Mouse (Mus musculus) cortical plate, adult 2 months (tissue): Measurements from ENCODE around the gene Itk.

Experiments
- CTCF ChIP-seq: fragments of 200-500 bp; IDR thresholded peaks from 2 replicates; pipeline ENCODE4 v1.5.1; 2011; ENCODE audit warnings: mild to moderate bottlenecking, control low read depth, low read length; ENCODE audit not compliant: insufficient read depth; ENCODE audit errors: extremely low read depth
- POLR2A ChIP-seq: fragments of 200-500 bp; IDR thresholded peaks from 2 replicates; pipeline ENCODE4 v1.6.1; 2011; ENCODE audit warnings: mild to moderate bottlenecking, low read length, control low read depth; ENCODE audit not compliant: insufficient read depth; ENCODE audit errors: extremely low read depth

- TF ChIP-seq CTCF (no peak), POLR2A (no peak)
Measured at GRCm38 (mm10) chr11:46309111-46309741, 80.1 kb downstream of the Itk start.
